Mouse (Mus musculus) neural tube, embryonic 14.5 days (tissue): ENCODE measurements at regions not wholly inside any gene's neighbourhood (a gene's known extent, or its start where the extent isn't known, plus 50 kb on each side); places are given as distances from the start of the nearest gene placed in this dataset.

Source experiments
- ATAC-seq: fragments of 200-750 bp; cut with Nextera tagmentation; 2 replicates; pipeline ENCODE4 v1.8.0; 2017; ENCODE audit warnings: low read depth, mild to moderate bottlenecking, moderate TSS enrichment, moderate library complexity
- H3K27ac ChIP-seq: fragments of 300-500 bp; sonication (generic); 2 replicates; pipeline ENCODE4 v1.5.1; 2014; ENCODE audit warnings: low read depth, mild to moderate bottlenecking, control low read depth, low read length, moderate library complexity, mixed read lengths
- H3K27me3 ChIP-seq: fragments of 300-500 bp; sonication (generic); 2 replicates; pipeline ENCODE4 v1.6.1; 2014; ENCODE audit warnings: low read length; ENCODE audit not compliant: control insufficient read depth, insufficient read depth
- H3K36me3 ChIP-seq: fragments of 300-500 bp; sonication (generic); 2 replicates; pipeline ENCODE4 v1.6.1; 2014; ENCODE audit warnings: low read length, mixed read lengths; ENCODE audit not compliant: control insufficient read depth, insufficient read depth
- H3K4me1 ChIP-seq: fragments of 300-500 bp; sonication (generic); 2 replicates; pipeline ENCODE4 v1.6.1; 2014; ENCODE audit warnings: low read length; ENCODE audit not compliant: control insufficient read depth, insufficient read depth
- H3K4me2 ChIP-seq: fragments of 300-500 bp; sonication (generic); 2 replicates; pipeline ENCODE4 v1.6.1; 2014; ENCODE audit warnings: mild to moderate bottlenecking, low read depth, low read length, control low read depth
- H3K4me3 ChIP-seq: fragments of 300-500 bp; sonication (generic); 2 replicates; pipeline ENCODE4 v1.5.1; 2014; ENCODE audit warnings: low read depth, low read length, control low read depth, mixed read lengths
- H3K9ac ChIP-seq: fragments of 300-500 bp; sonication (generic); replicated peaks from 2 replicates; pipeline ENCODE4 v1.6.1; 2014; ENCODE audit warnings: low read depth, mild to moderate bottlenecking, control low read depth, low read length, mixed read lengths
- H3K9me3 ChIP-seq: fragments of 300-500 bp; sonication (generic); 2 replicates; pipeline ENCODE4 v1.6.1; 2016; ENCODE audit warnings: low read length; ENCODE audit not compliant: control insufficient read depth
- WGBS: fragments of 180-500 bp; shearing (Covaris S2); extraction: QIAGEN DNeasy Blood & Tissue Kit; methylation state at CpG from one replicate; pipeline ENCODE4 v1.1.7; 2014; 5-methylcytosine and 5-hydroxymethylcytosine counted together

GRCm38 (mm10) chr15:88290740-88291363 is 309.2 kb upstream of the Zdhhc25 start:
- Histone ChIP-seq H3K4me3 (no peak overlapping the region), H3K9ac (no peak overlapping the region), H3K27ac (no peak overlapping the region), H3K4me1 (no peaks in the 10 kb centered on the region), H3K36me3 (no peaks in the 10 kb centered on the region), H3K27me3 (no peaks in the 10 kb centered on the region), H3K9me3 (no peaks in the 10 kb centered on the region), H3K4me2 (peak overlapping the region; percentile 24; the same call in 1 of the 2 replicates)
- ATAC-seq: no peak
- 20% methylated on average over 20 of the region's 20 CpGs for WGBS

GRCm38 (mm10) chr15:88299061-88299460 is 301.0 kb upstream of the Zdhhc25 start:
- WGBS: 62% methylated on average over 6 of the region's 6 CpGs
- no peak for ATAC-seq
- H3K9ac ChIP-seq: no peak overlapping the region
- no peak overlapping the region for H3K27ac ChIP-seq
- H3K4me2 ChIP-seq: no peak overlapping the region
- 0 out of 2 replicates have a peak, but pooled peaks cover 3% of the 10 kb centered on the region for H3K4me1 ChIP-seq
- no peaks in the 10 kb centered on the region for H3K36me3 ChIP-seq
- no peaks in the 10 kb centered on the region for H3K9me3 ChIP-seq
- no peaks in the 10 kb centered on the region for H3K27me3 ChIP-seq
- H3K4me3 ChIP-seq: no peak overlapping the region

- no peak overlapping the region for H3K4me3 ChIP-seq
- H3K4me1 ChIP-seq: peaks cover 10% of the 10 kb centered on the region; the same call in 1 of the 2 replicates
- no peak for ATAC-seq
- no peaks in the 10 kb centered on the region for H3K9me3 ChIP-seq
- no peaks in the 10 kb centered on the region for H3K27me3 ChIP-seq
- H3K36me3 ChIP-seq: no peaks in the 10 kb centered on the region
- 43% methylated on average over 8 of the region's 8 CpGs for WGBS
- no peak overlapping the region for H3K9ac ChIP-seq
- H3K4me2 ChIP-seq: no peak overlapping the region
- H3K27ac ChIP-seq: no peak overlapping the region
These were observed 288.9 kb upstream of the Zdhhc25 start for GRCm38 (mm10) chr15:88311158-88311557.

- Histone ChIP-seq H3K4me1 (peaks cover 10% of the 10 kb centered on the region; the same call in 1 of the 2 replicates), H3K9ac (no peak overlapping the region), H3K27me3 (no peaks in the 10 kb centered on the region), H3K36me3 (no peaks in the 10 kb centered on the region), H3K9me3 (no peaks in the 10 kb centered on the region), H3K4me2 (no peak overlapping the region; the same call in 1 of the 2 replicates), H3K27ac (peak overlapping the region; percentile 29; the same call in 1 of the 2 replicates), H3K4me3 (no peak overlapping the region)
- peak; percentile 79 for ATAC-seq
- WGBS: 13% methylated on average over 12 of the region's 12 CpGs
These were observed 285.2 kb upstream of the Zdhhc25 start for GRCm38 (mm10) chr15:88314810-88315459.

- no peak for ATAC-seq
These were observed 282.1 kb upstream of the Zdhhc25 start for GRCm38 (mm10) chr15:88318048-88318447.

GRCm38 (mm10) chr15:88319527-88319926 is 280.6 kb upstream of the Zdhhc25 start:
- Histone ChIP-seq H3K4me2 (no peak overlapping the region), H3K27me3 (no peaks in the 10 kb centered on the region), H3K27ac (no peak overlapping the region), H3K36me3 (no peaks in the 10 kb centered on the region), H3K9me3 (no peaks in the 10 kb centered on the region), H3K9ac (no peak overlapping the region), H3K4me3 (no peak overlapping the region), H3K4me1 (peaks cover 8% of the 10 kb centered on the region; the same call in 1 of the 2 replicates)
- no peak for ATAC-seq
- 80% methylated on average over 2 of the region's 2 CpGs for WGBS

More at GRCm38 (mm10) chr15:88318048-88318447, 282.1 kb upstream of the Zdhhc25 start:
- H3K9me3 ChIP-seq: no peaks in the 10 kb centered on the region
- no peaks in the 10 kb centered on the region for H3K36me3 ChIP-seq
- H3K9ac ChIP-seq: no peak overlapping the region
- no peak overlapping the region for H3K4me3 ChIP-seq
- H3K27me3 ChIP-seq: no peaks in the 10 kb centered on the region
- no peak overlapping the region for H3K27ac ChIP-seq
- peaks cover 10% of the 10 kb centered on the region; the same call in 1 of the 2 replicates for H3K4me1 ChIP-seq
- H3K4me2 ChIP-seq: no peak overlapping the region
- WGBS: 26% methylated on average over 8 of the region's 8 CpGs

GRCm38 (mm10) chr15:88323584-88324375 is 276.3 kb upstream of the Zdhhc25 start:
- H3K4me1 ChIP-seq: no peaks in the 10 kb centered on the region
- H3K9me3 ChIP-seq: no peaks in the 10 kb centered on the region
- no peaks in the 10 kb centered on the region for H3K27me3 ChIP-seq
- WGBS: 59% methylated on average over 16 of the region's 16 CpGs
- no peaks in the 10 kb centered on the region for H3K36me3 ChIP-seq
- no peak overlapping the region for H3K9ac ChIP-seq
- 0 out of 2 replicates have a peak overlapping the region, but pooled peaks have one; percentile 7 for H3K27ac ChIP-seq
- no peak overlapping the region for H3K4me3 ChIP-seq
- no peak overlapping the region for H3K4me2 ChIP-seq
- no peak for ATAC-seq

GRCm38 (mm10) chr15:88325108-88325507 is 275.0 kb upstream of the Zdhhc25 start:
- 59% methylated on average over 6 of the region's 6 CpGs for WGBS
- ATAC-seq: no peak
- Histone ChIP-seq H3K4me2 (no peak overlapping the region), H3K9me3 (no peaks in the 10 kb centered on the region), H3K4me1 (no peaks in the 10 kb centered on the region), H3K27me3 (no peaks in the 10 kb centered on the region), H3K9ac (no peak overlapping the region), H3K27ac (no peak overlapping the region), H3K36me3 (no peaks in the 10 kb centered on the region), H3K4me3 (no peak overlapping the region)

- Histone ChIP-seq H3K4me2 (no peak overlapping the region), H3K4me1 (no peaks in the 10 kb centered on the region), H3K27me3 (no peaks in the 10 kb centered on the region), H3K4me3 (no peak overlapping the region), H3K9me3 (no peaks in the 10 kb centered on the region), H3K9ac (no peak overlapping the region), H3K36me3 (no peaks in the 10 kb centered on the region), H3K27ac (no peak overlapping the region)
- no peak for ATAC-seq
- WGBS: 94% methylated on average over 2 of the region's 2 CpGs
These were observed 246.9 kb upstream of the Zdhhc25 start for GRCm38 (mm10) chr15:88353206-88353605.
